In genomic region chr14:50870805-50871143, GRCm38 (mm10) we compare ENCODE assay signal across 8 mouse cellular contexts. TPM values are rescaled to one million over a fixed set of nuclear protein-coding genes. Genes with fewer than 3 reads are reported as not detected.
DNase-seq lines count a peak whose midpoint lies in the region; ATAC-seq and TF ChIP-seq lines count a peak whose summit lies in the region.

No protein-coding gene starts in this region.

- H3K9ac ChIP-seq in liver, adult 2 months (ENCODE audit: low read depth, low read length): peak overlapping the region; percentile 31
- peak overlapping the region; percentile 53; the same call in 1 of the 2 replicates for H3K9ac ChIP-seq in embryonic facial prominence, embryonic 15.5 days
- H3K9ac ChIP-seq in limb, embryonic 15.5 days: peak overlapping the region; percentile 34; the same call in 1 of the 2 replicates
- peak overlapping the region; percentile 74 for H3K9ac ChIP-seq in neural tube, embryonic 13.5 days

- H3K4me1 ChIP-seq in liver, adult 2 months (ENCODE audit: control insufficient read depth, insufficient read depth, low read length): peaks cover 2% of the 10 kb centered on the region
- H3K4me1 ChIP-seq in embryonic facial prominence, embryonic 15.5 days: peaks cover 4% of the 10 kb centered on the region
- peaks cover 6% of the 10 kb centered on the region; the same call in 1 of the 2 replicates for H3K4me1 ChIP-seq in limb, embryonic 15.5 days
- peaks cover 6% of the 10 kb centered on the region for H3K4me1 ChIP-seq in neural tube, embryonic 13.5 days (replicated peaks)

- no peaks in the 10 kb centered on the region for H3K9me3 ChIP-seq in embryonic facial prominence, embryonic 15.5 days (replicated peaks)
- no peaks in the 10 kb centered on the region for H3K9me3 ChIP-seq in limb, embryonic 15.5 days
- H3K9me3 ChIP-seq in neural tube, embryonic 13.5 days: no peaks in the 10 kb centered on the region

- H3K36me3 ChIP-seq in liver, adult 2 months (ENCODE audit: control insufficient read depth, insufficient read depth, low read length): peaks cover 8% of the 10 kb centered on the region
- H3K36me3 ChIP-seq in embryonic facial prominence, embryonic 15.5 days: no peaks in the 10 kb centered on the region
- H3K36me3 ChIP-seq in limb, embryonic 15.5 days: peaks cover 8% of the 10 kb centered on the region; the same call in 1 of the 2 replicates
- no peaks in the 10 kb centered on the region for H3K36me3 ChIP-seq in neural tube, embryonic 13.5 days

- no peaks in the 10 kb centered on the region for H3K27me3 ChIP-seq in liver, adult 2 months (ENCODE audit: control insufficient read depth, insufficient read depth, low read length)
- no peaks in the 10 kb centered on the region for H3K27me3 ChIP-seq in embryonic facial prominence, embryonic 15.5 days
- no peaks in the 10 kb centered on the region for H3K27me3 ChIP-seq in limb, embryonic 15.5 days
- H3K27me3 ChIP-seq in neural tube, embryonic 13.5 days: no peaks in the 10 kb centered on the region

- no peak for ATAC-seq in embryonic facial prominence, embryonic 15.5 days (ENCODE audit: insufficient number of reproducible peaks, low FRiP score, low TSS enrichment, low read depth)
- ATAC-seq in limb, embryonic 15.5 days (ENCODE audit: insufficient number of reproducible peaks, low FRiP score, low TSS enrichment, low read depth): no peak
- ATAC-seq in neural tube, embryonic 13.5 days (ENCODE audit: low read depth): peak; percentile 28; the same call in 1 of the 2 replicates

- peak overlapping the region; percentile 86 for H3K4me3 ChIP-seq in liver, adult 2 months (ENCODE audit: insufficient read depth, low read depth, low read length)
- peak overlapping the region; percentile 58 for H3K4me3 ChIP-seq in embryonic facial prominence, embryonic 15.5 days (replicated peaks)
- peak overlapping the region; percentile 50 for H3K4me3 ChIP-seq in limb, embryonic 15.5 days
- H3K4me3 ChIP-seq in neural tube, embryonic 13.5 days: peak overlapping the region; percentile 55

- H3K79me2 ChIP-seq in liver, adult 2 months (ENCODE audit: control insufficient read depth, insufficient read depth, low read length): no peaks in the 10 kb centered on the region

- peak overlapping the region; percentile 54 for H3K27ac ChIP-seq in liver, adult 2 months (replicated peaks; ENCODE audit: insufficient read depth, low read depth, low read length)
- H3K27ac ChIP-seq in embryonic facial prominence, embryonic 15.5 days (replicated peaks): peak overlapping the region; percentile 72; the same call in 1 of the 2 replicates
- peak overlapping the region; percentile 76 for H3K27ac ChIP-seq in limb, embryonic 15.5 days
- H3K27ac ChIP-seq in neural tube, embryonic 13.5 days (replicated peaks): 0 out of 2 replicates have a peak overlapping the region, but pooled peaks have one; percentile 68

- TF ChIP-seq CTCF in liver, adult 2 months (IDR thresholded peaks at IDR 0.05; ENCODE audit: low read depth, low read length): no peak

- DNase-seq in liver, adult 2 months (ENCODE audit: extremely low read depth, low read depth, low spot score): no peak
- no peak for DNase-seq in liver
- no peak for DNase-seq in cerebellum, adult 8-10 months
- DNase-seq in left cerebral cortex, adult 8-10 months (ENCODE audit: low spot score in 2 of 2): no peak
- no peak for DNase-seq in right cerebral cortex, adult 2 months (ENCODE audit: low spot score in 2 of 2)

- 31% methylated on average over 5 of the region's 5 CpGs for WGBS in liver, adult 2 months
- WGBS in embryonic facial prominence, embryonic 15.5 days: 26% methylated on average over 5 of the region's 5 CpGs
- WGBS in limb, embryonic 15.5 days: 19% methylated on average over 5 of the region's 5 CpGs
- 21% methylated on average over 5 of the region's 5 CpGs for WGBS in neural tube, embryonic 13.5 days

- TF ChIP-seq POLR2A in liver, adult 2 months (IDR thresholded peaks at IDR 0.05; ENCODE audit: extremely low read depth, insufficient read depth, low read length): no peak

- peak overlapping the region; percentile 70 for H3K4me2 ChIP-seq in embryonic facial prominence, embryonic 15.5 days (replicated peaks)
- H3K4me2 ChIP-seq in limb, embryonic 15.5 days: peak overlapping the region; percentile 60
- H3K4me2 ChIP-seq in neural tube, embryonic 13.5 days: peak overlapping the region; percentile 72

RNA-seq across cellular contexts. Expression of gene Tep1, which starts 0.4 kb away (rescaled TPM):
- 9.0 and 14.2 TPM in 2 replicates for total RNA-seq in liver, adult 2 months (2014; rRNA removed)
- 9.9 and 13.1 TPM in 2 replicates for polyA plus RNA-seq in liver, adult 2 months (2012; rRNA removed)
- 5.2 and 7.1 TPM in 2 replicates for polyA plus RNA-seq in embryonic facial prominence, embryonic 15.5 days (2015; fragmentation: Nextera tagmentation; extraction: Ambion mirVana)
- 5.0 and 6.2 TPM in 2 replicates for polyA plus RNA-seq in limb, embryonic 15.5 days (2015; fragmentation: Nextera tagmentation; extraction: Ambion mirVana)
- 3.2 and 3.4 TPM in 2 replicates for polyA plus RNA-seq in neural tube, embryonic 13.5 days (2015; fragmentation: Nextera tagmentation; extraction: Ambion mirVana)
- 1 to 10 TPM; 4.4 to 7.1 (median 5.7) TPM for total RNA-seq in left cerebral cortex, adult 8-10 months (2022)

RNA-seq across cellular contexts. Expression of gene Klhl33, which starts 26.5 kb away (rescaled TPM):
- 0.07 and 0.09 TPM in 2 replicates for total RNA-seq in liver, adult 2 months (2014; rRNA removed)
- 0.05 TPM in 1 of 2 replicates, not detected in the other for polyA plus RNA-seq in liver, adult 2 months (2012; rRNA removed)
- polyA plus RNA-seq in embryonic facial prominence, embryonic 15.5 days (2015; fragmentation: Nextera tagmentation; extraction: Ambion mirVana): 0.24 and 0.45 TPM in 2 replicates
- polyA plus RNA-seq in limb, embryonic 15.5 days (2015; fragmentation: Nextera tagmentation; extraction: Ambion mirVana): 0.10 and 0.12 TPM in 2 replicates
- polyA plus RNA-seq in neural tube, embryonic 13.5 days (2015; fragmentation: Nextera tagmentation; extraction: Ambion mirVana): 0.88 and 1.2 TPM in 2 replicates
- 1 to 10 TPM; 5.5 to 8.3 (median 6.6) TPM for total RNA-seq in left cerebral cortex, adult 8-10 months (2022)

RNA-seq across cellular contexts. Expression of gene Osgep, which starts 53.9 kb away (rescaled TPM):
- 69.2 and 85.0 TPM in 2 replicates for total RNA-seq in liver, adult 2 months (2014; rRNA removed)
- 41.5 and 50.1 TPM in 2 replicates for polyA plus RNA-seq in liver, adult 2 months (2012; rRNA removed)
- 155 and 158 TPM in 2 replicates for polyA plus RNA-seq in embryonic facial prominence, embryonic 15.5 days (2015; fragmentation: Nextera tagmentation; extraction: Ambion mirVana)
- 145 and 148 TPM in 2 replicates for polyA plus RNA-seq in limb, embryonic 15.5 days (2015; fragmentation: Nextera tagmentation; extraction: Ambion mirVana)
- polyA plus RNA-seq in neural tube, embryonic 13.5 days (2015; fragmentation: Nextera tagmentation; extraction: Ambion mirVana): 122 and 125 TPM in 2 replicates
- total RNA-seq in left cerebral cortex, adult 8-10 months (2022): 10 to 100 TPM; 30.1 to 36.2 (median 33.2) TPM

RNA-seq across cellular contexts. Expression of gene Apex1, which starts 54.0 kb away (rescaled TPM):
- 27.8 and 33.6 TPM in 2 replicates for total RNA-seq in liver, adult 2 months (2014; rRNA removed)
- 27.1 and 28.4 TPM in 2 replicates for polyA plus RNA-seq in liver, adult 2 months (2012; rRNA removed)
- 187 and 190 TPM in 2 replicates for polyA plus RNA-seq in embryonic facial prominence, embryonic 15.5 days (2015; fragmentation: Nextera tagmentation; extraction: Ambion mirVana)
- 188 TPM in 2 replicates for polyA plus RNA-seq in limb, embryonic 15.5 days (2015; fragmentation: Nextera tagmentation; extraction: Ambion mirVana)
- 215 and 219 TPM in 2 replicates for polyA plus RNA-seq in neural tube, embryonic 13.5 days (2015; fragmentation: Nextera tagmentation; extraction: Ambion mirVana)
- total RNA-seq in left cerebral cortex, adult 8-10 months (2022): 10 to 100 TPM; 55.5 to 64.8 (median 60.2) TPM

RNA-seq across cellular contexts. Expression of gene Pip4p1, which starts 59.9 kb away (rescaled TPM):
- 11.9 and 18.7 TPM in 2 replicates for total RNA-seq in liver, adult 2 months (2014; rRNA removed)
- 40.5 and 43.6 TPM in 2 replicates for polyA plus RNA-seq in liver, adult 2 months (2012; rRNA removed)
- polyA plus RNA-seq in embryonic facial prominence, embryonic 15.5 days (2015; fragmentation: Nextera tagmentation; extraction: Ambion mirVana): 53.8 and 57.4 TPM in 2 replicates
- polyA plus RNA-seq in limb, embryonic 15.5 days (2015; fragmentation: Nextera tagmentation; extraction: Ambion mirVana): 45.3 and 56.0 TPM in 2 replicates
- 90.2 and 103 TPM in 2 replicates for polyA plus RNA-seq in neural tube, embryonic 13.5 days (2015; fragmentation: Nextera tagmentation; extraction: Ambion mirVana)
- total RNA-seq in left cerebral cortex, adult 8-10 months (2022): 100 to 1,000 TPM in 3 of 4 experiments, 10 to 100 TPM in 1; 92.6 to 121 (median 109) TPM
